Mouse (Mus musculus) hindbrain, embryonic 10.5 days (tissue): Measurements from ENCODE around the gene Ctf1. TPM values are rescaled to one million over a fixed set of nuclear protein-coding genes. Genes with fewer than 3 reads are reported as not detected.
"Not testable (repeated sequence)": the region's sequence is repeated elsewhere in the genome, so short reads cannot be mapped to it uniquely, and the experiment has no call there.

ENCODE experiments used
- DNase-seq: peaks from one replicate; pipeline ENCODE4 v3.0.0-alpha.2; 2017; ENCODE audit warnings: low spot score
- H3K27ac ChIP-seq: fragments of 300-500 bp; sonication (generic); 2 replicates; pipeline ENCODE4 v1.5.1; 2016; ENCODE audit warnings: mild to moderate bottlenecking, moderate library complexity
- H3K27me3 ChIP-seq: fragments of 300-500 bp; sonication (generic); 2 replicates; pipeline ENCODE4 v1.6.1; 2016; ENCODE audit warnings: mild to moderate bottlenecking; ENCODE audit not compliant: poor library complexity, insufficient read depth, severe bottlenecking
- H3K36me3 ChIP-seq: fragments of 300-500 bp; sonication (generic); 2 replicates; pipeline ENCODE4 v1.6.1; 2016; ENCODE audit warnings: mild to moderate bottlenecking, moderate library complexity
- H3K4me1 ChIP-seq: fragments of 300-500 bp; sonication (generic); replicated peaks from 2 replicates; pipeline ENCODE4 v1.6.1; 2016; ENCODE audit warnings: mild to moderate bottlenecking
- H3K4me3 ChIP-seq: fragments of 300-500 bp; sonication (generic); 2 replicates; pipeline ENCODE4 v1.5.1; 2016; ENCODE audit warnings: mild to moderate bottlenecking, moderate library complexity
- H3K9me3 ChIP-seq: fragments of 300-500 bp; sonication (generic); 2 replicates; pipeline ENCODE4 v1.6.1; 2016; ENCODE audit warnings: mild to moderate bottlenecking, moderate library complexity
- WGBS: fragments of 180-500 bp; shearing (Covaris S2); methylation state at CpG from one replicate; pipeline ENCODE4 v1.1.7; 2016; 5-methylcytosine and 5-hydroxymethylcytosine counted together
- polyA plus RNA-seq: library from polyadenylated mRNA; unstranded; fragments of >200 nt; fragmentation: Nextera tagmentation; extraction: Ambion mirVana; gene quantifications from 2 replicates; pipeline ENCODE4 v1.2.1, GENCODE M21; 2016

Gene Ctf1
- polyA plus RNA-seq, 1 experiment from 2014 or later: 5.1 TPM

DNA sequence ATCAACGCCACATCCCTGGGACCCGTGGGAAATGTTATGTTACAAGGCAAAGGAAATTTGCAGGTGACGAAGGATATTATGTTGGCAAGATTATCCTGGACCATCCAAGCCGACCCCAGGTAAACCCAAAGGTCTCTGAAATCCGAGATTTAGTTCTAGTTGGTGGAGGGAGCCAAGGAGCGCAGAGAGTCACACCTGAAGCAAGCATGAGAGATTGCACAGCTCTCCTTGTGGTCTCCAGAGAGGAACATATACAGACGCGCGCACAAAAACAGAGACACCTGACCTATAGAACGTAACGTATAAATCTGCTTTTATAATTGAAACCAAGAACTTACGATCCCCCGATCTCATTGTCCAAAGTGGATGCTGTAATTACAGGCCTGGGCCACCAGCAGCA, 32.0 kb upstream of the Ctf1 start:
- no peak for DNase-seq
- 89% methylated on average over 13 of the region's 13 CpGs for WGBS
- no peaks in the 10 kb centered on the region for H3K27me3 ChIP-seq
- 0 out of 2 replicates have a peak, but pooled peaks cover 6% of the 10 kb centered on the region for H3K4me1 ChIP-seq
- no peak overlapping the region for H3K4me3 ChIP-seq
- H3K27ac ChIP-seq: no peak overlapping the region
- no peaks in the 10 kb centered on the region for H3K9me3 ChIP-seq
- H3K36me3 ChIP-seq: peaks cover 18% of the 10 kb centered on the region

DNA sequence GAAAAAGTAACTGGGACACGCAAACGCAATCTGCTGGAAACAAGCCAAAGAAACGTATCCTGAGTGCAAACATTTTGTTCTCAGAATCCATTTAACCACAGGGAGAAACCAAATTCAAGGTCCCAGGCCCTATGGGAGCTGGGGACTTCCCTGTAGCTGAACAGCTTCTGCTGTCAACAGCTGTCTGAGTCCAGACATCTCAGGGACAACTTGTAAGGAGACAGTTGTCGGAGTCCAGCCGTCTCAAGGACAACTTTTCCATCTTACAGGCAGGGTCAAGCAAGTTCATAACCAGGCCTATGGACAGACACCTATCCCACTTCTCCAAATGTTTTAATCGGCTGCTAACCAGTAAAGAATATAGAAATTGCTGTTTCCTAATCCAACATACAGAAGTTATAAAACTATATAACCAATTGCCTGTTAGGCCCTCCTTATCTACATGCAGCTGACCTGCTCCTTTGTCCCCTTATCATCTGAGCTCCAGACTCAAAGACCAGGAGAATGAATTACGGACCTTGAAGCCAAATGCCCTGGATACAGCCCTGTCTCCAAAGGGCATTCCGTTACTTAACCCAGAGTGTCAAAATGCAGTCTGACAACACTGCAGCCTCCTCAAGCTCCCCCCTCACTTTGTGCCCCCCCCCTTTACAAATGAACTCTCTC, 30.5 kb upstream of the Ctf1 start:
- no peak overlapping the region for H3K4me3 ChIP-seq
- peaks cover 16% of the 10 kb centered on the region for H3K4me1 ChIP-seq
- no peak overlapping the region for H3K27ac ChIP-seq
- 91% methylated on average over 8 of the region's 8 CpGs for WGBS
- no peak for DNase-seq
- no peaks in the 10 kb centered on the region for H3K9me3 ChIP-seq
- H3K27me3 ChIP-seq: no peaks in the 10 kb centered on the region
- peaks cover 12% of the 10 kb centered on the region for H3K36me3 ChIP-seq

DNA sequence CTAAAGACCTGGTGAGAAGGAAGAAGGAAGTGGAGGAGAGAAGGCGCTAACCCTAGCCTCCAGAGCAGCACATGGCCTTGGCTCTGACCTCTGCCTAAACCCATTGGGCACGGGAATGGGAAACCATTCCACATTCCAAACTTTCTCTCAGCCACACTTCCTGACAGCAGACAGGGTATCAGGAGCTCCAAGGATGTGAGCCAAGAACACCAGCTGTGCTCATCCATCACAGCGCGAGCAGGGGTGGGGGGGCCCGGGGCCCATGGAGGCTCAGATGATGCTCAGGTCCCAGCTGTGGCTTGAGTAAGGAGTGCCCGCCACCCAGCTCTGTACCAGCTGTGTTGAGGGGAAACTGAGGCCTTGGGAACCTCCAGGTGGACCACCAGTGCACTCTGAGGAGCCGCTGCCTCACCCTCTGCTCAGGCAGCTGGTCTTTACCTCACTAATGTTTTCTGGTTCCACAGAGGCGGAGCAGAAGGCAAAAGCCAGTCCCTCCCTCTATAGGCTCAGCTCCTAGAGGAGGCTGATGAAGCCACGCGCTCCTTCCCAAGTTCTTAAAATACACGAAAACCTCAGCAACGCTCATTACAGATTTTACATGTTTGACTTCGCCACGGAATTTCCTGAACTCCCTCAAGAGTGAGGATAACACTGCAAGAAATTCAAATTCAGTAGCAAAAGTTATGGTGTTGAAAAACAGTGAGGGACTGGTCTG, 27.1 kb upstream of the Ctf1 start:
- Histone ChIP-seq H3K27ac (no peak overlapping the region), H3K4me3 (no peak overlapping the region), H3K9me3 (no peaks in the 10 kb centered on the region), H3K36me3 (peaks cover 9% of the 10 kb centered on the region; the same call in 1 of the 2 replicates), H3K27me3 (0 out of 2 replicates have a peak, but pooled peaks cover 3% of the 10 kb centered on the region), H3K4me1 (peaks cover 19% of the 10 kb centered on the region)
- WGBS: 72% methylated on average over 14 of the region's 14 CpGs
- DNase-seq: no peak

DNA sequence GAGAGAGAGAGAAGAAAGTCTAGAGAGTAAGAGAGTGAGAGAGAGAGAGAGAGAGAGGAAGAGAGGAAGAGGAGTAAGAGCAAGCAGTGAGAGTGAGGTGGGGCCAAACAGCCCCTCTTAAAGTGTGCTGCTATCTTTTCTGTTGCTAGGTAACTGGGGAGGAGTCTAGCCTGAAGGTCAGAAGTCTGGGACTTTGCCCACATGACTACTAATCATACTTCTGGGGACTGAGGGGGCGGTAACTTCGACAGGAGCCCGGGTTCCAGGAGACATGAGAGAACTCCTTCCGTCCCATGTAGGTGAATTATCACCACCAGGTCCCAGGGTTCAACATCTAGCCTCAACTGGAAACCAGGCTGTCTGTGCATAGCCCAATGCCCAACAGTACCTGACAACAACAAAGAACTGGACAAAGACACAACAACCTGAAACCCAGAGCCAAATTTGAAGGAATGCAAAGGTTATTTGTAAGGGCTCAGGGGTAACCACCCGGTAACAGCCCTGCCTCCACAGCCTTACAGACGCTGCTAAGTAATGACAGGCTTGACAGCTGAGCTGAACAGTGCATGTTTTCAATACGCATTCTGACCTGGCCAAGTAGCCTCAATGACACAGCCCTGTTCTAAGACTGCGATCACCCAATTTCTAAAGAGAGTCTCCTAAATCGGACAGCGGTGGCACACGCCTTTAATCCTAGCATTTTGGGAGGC, 25.6 kb upstream of the Ctf1 start:
- Histone ChIP-seq H3K27ac (peak overlapping the region; percentile 23; the same call in 1 of the 2 replicates), H3K4me3 (no peak overlapping the region), H3K4me1 (peaks cover 28% of the 10 kb centered on the region), H3K36me3 (peaks cover 4% of the 10 kb centered on the region; the same call in 1 of the 2 replicates), H3K27me3 (0 out of 2 replicates have a peak, but pooled peaks cover 3% of the 10 kb centered on the region), H3K9me3 (no peaks in the 10 kb centered on the region)
- WGBS: 81% methylated on average over 11 of the region's 11 CpGs
- DNase-seq: no peak

DNA sequence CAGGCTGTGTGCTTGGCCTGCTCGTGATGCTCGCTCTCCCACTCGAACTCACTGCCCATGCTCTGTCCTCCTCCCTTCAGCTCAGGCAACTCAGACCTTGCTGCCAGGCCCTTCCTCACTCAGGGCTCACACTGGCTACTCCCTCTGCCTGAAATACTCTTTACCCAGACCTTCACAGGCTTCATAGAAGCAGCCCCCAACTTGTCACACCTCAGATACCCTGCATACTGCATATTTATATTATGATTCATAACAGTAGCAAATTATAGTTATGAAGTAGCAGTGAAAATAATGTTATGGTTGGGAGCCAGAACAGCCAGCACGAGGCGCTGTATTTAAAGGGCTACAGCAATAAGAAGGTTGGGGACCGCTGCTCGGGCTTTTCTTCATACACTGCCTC, 23.6 kb upstream of the Ctf1 start:
- H3K27me3 ChIP-seq: 0 out of 2 replicates have a peak, but pooled peaks cover 3% of the 10 kb centered on the region
- H3K4me1 ChIP-seq: peaks cover 28% of the 10 kb centered on the region
- peaks cover 8% of the 10 kb centered on the region; the same call in 1 of the 2 replicates for H3K36me3 ChIP-seq
- no peak for DNase-seq
- H3K4me3 ChIP-seq: no peak overlapping the region
- no peak overlapping the region for H3K27ac ChIP-seq
- 90% methylated on average over 7 of the region's 7 CpGs for WGBS
- no peaks in the 10 kb centered on the region for H3K9me3 ChIP-seq

DNA sequence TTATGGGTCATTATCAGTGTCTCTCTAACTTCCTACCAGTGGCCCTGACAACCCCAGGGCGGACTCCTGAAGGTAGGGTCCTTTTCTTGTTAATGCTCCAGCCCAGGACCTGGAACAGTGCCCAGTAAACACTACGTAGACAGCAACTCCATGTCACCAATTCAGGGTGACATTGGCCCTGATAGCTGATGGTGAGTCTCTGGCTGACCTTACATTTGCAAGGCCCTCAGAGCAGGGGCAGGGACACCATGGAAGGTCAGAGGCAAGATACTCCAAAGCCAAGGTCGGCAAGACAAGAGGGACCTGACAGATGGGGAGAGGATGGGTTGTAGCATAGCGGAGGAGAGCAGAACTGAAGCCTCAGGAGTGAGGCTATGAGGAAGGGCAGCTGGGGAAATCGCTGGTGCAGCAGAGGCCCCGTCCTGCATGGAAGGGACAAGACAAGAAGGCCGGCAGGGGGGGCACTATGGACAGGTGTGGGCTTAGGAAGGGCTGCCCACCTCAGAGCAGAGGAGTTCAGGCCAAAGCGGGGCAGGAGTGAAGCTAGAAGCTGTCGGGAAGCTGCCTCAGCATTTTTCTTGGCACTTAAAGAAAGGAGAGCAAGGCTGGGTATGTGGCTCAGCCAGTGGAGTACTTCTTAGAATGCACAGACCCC, 22.8 kb upstream of the Ctf1 start:
- Histone ChIP-seq H3K9me3 (no peaks in the 10 kb centered on the region), H3K36me3 (0 out of 2 replicates have a peak, but pooled peaks cover 5% of the 10 kb centered on the region), H3K4me3 (no peak overlapping the region), H3K4me1 (peaks cover 28% of the 10 kb centered on the region), H3K27ac (no peak overlapping the region), H3K27me3 (0 out of 2 replicates have a peak, but pooled peaks cover 3% of the 10 kb centered on the region)
- no peak for DNase-seq
- WGBS: 71% methylated on average over 9 of the region's 9 CpGs

DNA sequence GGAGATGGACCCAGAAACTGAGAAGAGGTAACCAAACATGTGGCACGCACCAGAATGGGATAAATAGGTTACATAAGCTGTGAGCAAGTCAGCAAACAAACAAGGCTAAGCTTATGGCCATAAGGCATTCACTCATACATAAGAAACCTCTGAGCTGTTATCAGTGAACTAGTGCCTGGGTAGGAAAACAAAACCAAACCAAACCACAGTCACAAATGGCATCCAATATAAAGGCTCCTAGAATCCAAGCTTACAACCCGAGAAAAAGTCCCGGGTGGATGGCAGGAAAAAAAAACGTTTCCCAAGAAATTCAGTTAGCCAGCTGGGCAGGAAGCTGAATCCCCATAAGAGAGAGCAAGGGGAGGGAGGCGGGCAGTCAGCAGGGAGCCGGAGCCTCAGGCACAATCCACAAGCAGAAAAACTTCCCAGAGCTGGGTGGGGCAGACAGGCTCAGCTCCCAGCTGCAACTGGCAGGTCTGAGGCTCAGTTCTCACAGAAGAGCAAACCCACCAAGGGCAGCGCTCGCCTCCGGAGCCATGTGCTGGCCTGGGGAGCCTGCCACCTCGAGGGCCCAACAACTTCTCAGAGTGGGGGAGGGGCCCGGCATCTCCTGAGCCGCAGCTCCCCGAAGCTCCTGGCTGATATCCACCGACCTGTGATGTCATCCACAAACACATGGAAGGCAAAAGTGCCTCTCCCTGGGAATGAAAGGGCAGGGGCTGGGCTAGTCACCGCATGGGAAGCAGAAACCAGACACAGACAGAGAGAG, 21.1 kb upstream of the Ctf1 start:
- peak; percentile 59 for DNase-seq
- Histone ChIP-seq H3K36me3 (peaks cover 10% of the 10 kb centered on the region), H3K27ac (peak overlapping the region; percentile 77), H3K27me3 (0 out of 2 replicates have a peak, but pooled peaks cover 3% of the 10 kb centered on the region), H3K4me3 (peak overlapping the region; percentile 40), H3K4me1 (peaks cover 21% of the 10 kb centered on the region), H3K9me3 (no peaks in the 10 kb centered on the region)
- 5% methylated on average over 15 of the region's 15 CpGs for WGBS

DNA sequence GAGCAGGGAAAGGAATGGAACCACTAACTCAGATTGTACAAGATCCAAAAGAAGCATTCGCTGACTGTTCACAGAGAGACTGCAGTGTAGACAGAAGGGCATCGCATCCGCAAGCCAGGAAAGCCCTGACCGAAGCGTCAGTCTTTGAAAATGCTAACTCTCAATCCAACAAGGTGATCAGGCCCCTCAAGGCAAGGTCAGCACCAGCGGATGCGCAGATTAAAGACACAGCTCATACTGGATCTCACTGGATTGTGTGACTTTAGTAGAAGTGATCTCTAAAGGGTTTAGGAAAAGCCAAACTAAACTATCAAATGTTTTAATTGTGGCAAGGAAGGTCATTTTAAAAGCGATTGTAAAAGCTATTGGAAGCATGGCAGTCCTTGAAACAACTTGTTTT, 19.2 kb upstream of the Ctf1 start:
- no peak overlapping the region for H3K27ac ChIP-seq
- no peak overlapping the region for H3K4me3 ChIP-seq
- 0 out of 2 replicates have a peak, but pooled peaks cover 3% of the 10 kb centered on the region for H3K27me3 ChIP-seq
- peaks cover 13% of the 10 kb centered on the region for H3K4me1 ChIP-seq
- WGBS: 94% methylated on average over 8 of the region's 8 CpGs
- no peaks in the 10 kb centered on the region for H3K9me3 ChIP-seq
- H3K36me3 ChIP-seq: peaks cover 15% of the 10 kb centered on the region
- no peak for DNase-seq

DNA sequence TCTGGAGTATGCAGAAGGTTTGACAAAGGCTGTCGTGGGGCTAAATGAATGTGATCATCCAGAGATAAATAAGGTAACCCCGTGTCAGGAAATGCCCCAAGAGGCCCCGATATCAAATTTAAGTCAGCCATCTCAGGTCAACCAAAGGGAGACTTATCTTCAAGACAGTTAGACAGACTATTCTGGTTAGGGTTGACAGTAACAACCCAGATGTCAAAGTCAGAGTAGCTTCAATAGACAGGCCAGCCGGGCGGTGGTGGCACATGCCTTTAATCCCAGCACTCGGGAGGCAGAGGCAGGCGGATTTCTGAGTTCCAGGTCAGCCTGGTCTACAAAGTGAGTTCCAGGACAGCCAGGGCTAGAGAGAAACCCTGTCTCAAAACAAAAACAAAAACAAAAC, 18.8 kb upstream of the Ctf1 start:
- peaks cover 16% of the 10 kb centered on the region for H3K36me3 ChIP-seq
- DNase-seq, H3K4me3 ChIP-seq, H3K27ac ChIP-seq, H3K27me3 ChIP-seq, H3K9me3 ChIP-seq: not testable (repeated sequence)
- WGBS: 94% methylated on average over 7 of the region's 7 CpGs
- H3K4me1 ChIP-seq: peaks cover 13% of the 10 kb centered on the region

DNA sequence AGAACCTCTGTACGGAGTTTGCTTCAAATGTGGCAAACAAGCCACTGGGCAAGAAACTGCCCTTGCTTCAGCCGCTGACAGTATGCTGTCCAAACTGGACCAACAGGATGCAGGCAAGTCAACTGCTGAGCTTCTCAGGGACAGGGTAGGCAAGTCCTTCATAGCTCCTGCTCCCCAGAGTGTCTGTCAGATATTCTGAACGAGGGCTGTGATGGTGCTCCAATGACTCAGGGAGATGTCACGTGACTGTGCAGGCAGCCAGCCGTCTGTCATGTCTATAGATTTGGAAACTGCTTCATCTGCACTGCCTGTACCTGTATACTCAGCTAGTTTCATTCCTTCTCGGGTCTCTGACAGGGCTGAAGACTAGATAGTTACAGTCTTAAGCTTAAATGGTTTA, 13.6 kb upstream of the Ctf1 start:
- no peaks in the 10 kb centered on the region for H3K9me3 ChIP-seq
- no peaks in the 10 kb centered on the region for H3K4me1 ChIP-seq
- no peak overlapping the region for H3K27ac ChIP-seq
- H3K36me3 ChIP-seq: peaks cover 48% of the 10 kb centered on the region
- no peak overlapping the region for H3K4me3 ChIP-seq
- H3K27me3 ChIP-seq: no peaks in the 10 kb centered on the region
- WGBS: 90% methylated on average over 6 of the region's 6 CpGs
- no peak for DNase-seq

DNA sequence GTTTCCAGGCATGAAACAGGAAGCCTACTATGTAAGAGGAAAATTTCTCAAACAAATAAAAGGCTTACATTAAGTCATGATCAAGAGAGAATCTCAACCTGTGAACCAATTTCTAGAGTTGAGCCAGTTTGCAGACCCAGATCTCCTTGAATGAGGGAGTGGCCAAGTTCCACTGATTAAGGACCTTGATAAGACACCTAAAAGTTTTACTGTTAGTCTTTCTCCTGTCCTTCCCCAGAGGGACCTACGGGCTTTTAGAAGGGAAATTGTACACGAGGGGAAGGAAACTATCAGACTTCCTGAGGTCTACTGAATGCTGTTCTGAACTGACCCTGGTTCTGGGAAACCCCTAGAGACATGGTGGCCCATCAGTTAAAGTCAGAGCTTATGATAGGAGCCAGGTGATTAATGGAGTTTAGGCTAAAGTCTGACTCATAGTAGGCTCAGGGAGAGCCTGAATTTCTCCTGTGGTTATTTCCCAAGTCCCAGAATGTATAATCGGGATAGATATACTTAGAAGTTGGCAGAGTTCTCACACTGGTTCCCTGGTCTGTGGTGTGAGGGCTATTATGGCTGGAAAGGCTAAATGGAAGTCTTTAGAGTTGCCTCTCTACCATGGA, 11.7 kb upstream of the Ctf1 start:
- Histone ChIP-seq H3K4me1 (peaks cover 14% of the 10 kb centered on the region), H3K27ac (no peak overlapping the region), H3K4me3 (no peak overlapping the region), H3K36me3 (peaks cover 60% of the 10 kb centered on the region), H3K27me3 (no peaks in the 10 kb centered on the region), H3K9me3 (no peaks in the 10 kb centered on the region)
- no peak for DNase-seq
- WGBS: 85% methylated on average over 3 of the region's 3 CpGs
